Mouse (Mus musculus): ENCODE results near the gene Gpr37. TPM values are rescaled to one million over a fixed set of nuclear protein-coding genes. Genes with fewer than 3 reads are reported as not detected.

Gene Gpr37
- polyA plus RNA-seq (2015; fragmentation: Illumina TruSeq; extraction: RNeasy Lipid Tissue Mini Kit (QIAGEN cat#74804); ENCODE audit: insufficient read depth, low read depth, low replicate concordance) = not detected

GRCm38 (mm10) chr6:25690629-25691028 is at the start of gene Gpr37:
Gpr37 (minus strand) TSS chr6:25690729.

Other genes with a start within 250 kb of the Gpr37 start
- 2.4 TPM for gene Pot1a, start 118.5 kb upstream of the Gpr37 start, polyA plus RNA-seq (2015; fragmentation: Illumina TruSeq; extraction: RNeasy Lipid Tissue Mini Kit (QIAGEN cat#74804); ENCODE audit: insufficient read depth, low read depth, low replicate concordance)

Data from pancreas, adult 10 weeks (tissue).